Mouse (Mus musculus) forelimb bud, embryonic 11.5 days (tissue): ENCODE results near the gene Gm21394.
"Not testable (repeated sequence)": the region's sequence is repeated elsewhere in the genome, so short reads cannot be mapped to it uniquely, and the experiment has no call there.

Source experiments
- DNase-seq: peaks from one replicate; pipeline ENCODE4 v3.0.0-alpha.2; 2012; ENCODE audit warnings: low read depth, low spot score

The Gm21394 gene

GRCm38 (mm10) chrY:84564807-84565206, at the start of gene Gm21394:
Gene Gm21394, minus strand, starts transcription at chrY:84564907.
- DNase-seq, result not testable (repeated sequence)
